Mouse (Mus musculus): ENCODE data around the gene Slc35c2. TPM values are rescaled to one million over a fixed set of nuclear protein-coding genes. Genes with fewer than 3 reads are reported as not detected.
A peak's percentile ranks its signal among the peaks of the same experiment; 100 is the strongest.

Gene Slc35c2
- polyA plus RNA-seq, 1 experiment from 2014 or later, result 135 TPM

DNA sequence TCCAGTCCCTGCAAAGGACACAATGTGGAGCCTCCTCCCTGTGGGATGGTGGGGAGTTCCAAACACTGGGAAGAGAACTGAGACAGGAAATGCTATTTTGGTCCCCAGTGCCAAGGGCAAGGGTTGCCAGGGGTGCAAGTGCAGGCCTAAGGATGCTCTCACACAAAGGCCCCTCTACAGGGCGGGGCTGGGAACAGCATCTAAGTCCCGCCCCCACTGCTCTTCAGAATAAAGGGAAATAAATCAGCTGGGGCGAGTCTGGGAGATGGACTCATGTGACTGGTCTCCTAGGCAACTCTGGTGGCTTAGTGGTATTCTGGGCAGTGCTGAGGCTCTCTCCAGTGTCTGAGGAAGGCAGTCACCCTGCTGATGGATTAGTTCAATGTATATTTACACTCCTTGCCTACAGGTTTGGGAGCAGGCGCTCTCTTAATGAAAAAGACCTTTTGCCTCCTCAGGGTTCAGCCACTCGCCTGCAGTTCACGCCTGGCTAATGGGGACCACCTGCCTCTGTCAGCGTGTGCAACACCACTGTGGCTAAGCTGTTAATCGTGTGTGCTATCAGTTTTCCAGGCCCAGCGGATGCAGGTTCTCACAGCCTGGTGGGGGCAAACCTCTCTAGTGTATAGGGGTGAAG lies 29.3 kb upstream of the Slc35c2 start:
- Histone ChIP-seq H3K4me2 (ENCODE audit: low read depth, low read length) (no peak overlapping the region), H3K9me3 (ENCODE audit: control insufficient read depth, low read length) (no peaks in the 10 kb centered on the region), H3K9ac (ENCODE audit: low read depth, low read length) (peak overlapping the region; percentile 49), H3K4me3 (ENCODE audit: low read length) (no peak overlapping the region), H3K27me3 (replicated peaks; ENCODE audit: control insufficient read depth, insufficient read depth, low read length) (no peaks in the 10 kb centered on the region), H3K4me1 (ENCODE audit: control insufficient read depth, insufficient read depth, low read length) (peaks cover 52% of the 10 kb centered on the region), H3K36me3 (ENCODE audit: control insufficient read depth, insufficient read depth, low read length) (peaks cover 12% of the 10 kb centered on the region), H3K27ac (ENCODE audit: low read length) (peak overlapping the region; percentile 55)
- WGBS, result 21% methylated on average over 9 of the region's 9 CpGs
- ATAC-seq, result peak; percentile 64

DNA sequence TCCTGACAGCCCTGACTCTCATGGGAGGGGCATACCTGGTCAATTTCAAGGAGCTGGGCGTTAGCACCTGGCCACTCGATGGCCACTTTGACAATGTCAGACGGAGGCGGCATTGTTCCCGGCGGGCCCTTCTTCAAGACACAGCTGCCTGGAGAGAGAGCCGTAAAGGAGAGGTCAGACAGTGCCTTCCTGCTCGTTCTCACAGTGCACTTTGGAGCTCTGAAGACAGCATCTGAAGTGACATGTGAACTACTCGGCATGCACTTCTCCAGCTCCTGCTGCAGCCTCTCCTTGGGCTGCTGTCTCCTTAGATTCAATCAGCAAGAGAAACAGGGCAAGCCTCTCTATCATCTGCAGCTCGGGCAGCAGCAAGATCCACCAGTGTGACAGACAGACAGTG lies 28.5 kb upstream of the Slc35c2 start:
- H3K27ac ChIP-seq (ENCODE audit: low read length), result peak overlapping the region; percentile 7; the same call in 1 of the 2 replicates
- no peak overlapping the region for H3K4me3 ChIP-seq (ENCODE audit: low read length)
- H3K4me2 ChIP-seq (ENCODE audit: low read depth, low read length), result no peak overlapping the region
- peaks cover 44% of the 10 kb centered on the region for H3K4me1 ChIP-seq (ENCODE audit: control insufficient read depth, insufficient read depth, low read length)
- no peaks in the 10 kb centered on the region for H3K9me3 ChIP-seq (ENCODE audit: control insufficient read depth, low read length)
- H3K36me3 ChIP-seq (ENCODE audit: control insufficient read depth, insufficient read depth, low read length), result peaks cover 12% of the 10 kb centered on the region
- no peaks in the 10 kb centered on the region for H3K27me3 ChIP-seq (replicated peaks; ENCODE audit: control insufficient read depth, insufficient read depth, low read length)
- no peak overlapping the region for H3K9ac ChIP-seq (ENCODE audit: low read depth, low read length)
- WGBS, result 54% methylated on average over 10 of the region's 10 CpGs
- no peak for ATAC-seq

DNA sequence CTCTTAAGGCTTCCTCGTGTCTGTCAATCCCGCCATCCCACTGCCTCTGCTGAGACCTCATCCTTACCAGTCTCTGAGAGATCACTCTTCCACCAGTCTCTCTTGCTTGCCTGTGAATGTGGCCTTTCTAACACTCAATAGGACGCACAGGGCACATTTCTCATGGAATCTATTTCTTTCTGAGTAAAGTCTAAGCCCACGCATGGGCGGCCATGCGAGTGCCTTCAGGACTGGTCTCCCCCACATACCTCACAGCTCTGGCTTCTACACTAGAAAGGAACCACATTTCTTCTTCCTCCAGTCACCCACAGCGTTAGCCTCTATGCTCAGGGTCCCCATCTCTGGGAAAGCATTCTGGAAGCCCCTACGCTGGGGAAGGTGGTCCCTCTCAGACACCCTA lies 26.5 kb upstream of the Slc35c2 start:
- peaks cover 26% of the 10 kb centered on the region for H3K4me1 ChIP-seq (ENCODE audit: control insufficient read depth, insufficient read depth, low read length)
- H3K4me2 ChIP-seq (ENCODE audit: low read depth, low read length), result no peak overlapping the region
- ATAC-seq, result no peak
- no peak overlapping the region for H3K27ac ChIP-seq (ENCODE audit: low read length)
- WGBS, result 85% methylated on average over 8 of the region's 8 CpGs
- no peaks in the 10 kb centered on the region for H3K9me3 ChIP-seq (ENCODE audit: control insufficient read depth, low read length)
- no peak overlapping the region for H3K9ac ChIP-seq (ENCODE audit: low read depth, low read length)
- H3K4me3 ChIP-seq (ENCODE audit: low read length), result no peak overlapping the region
- H3K27me3 ChIP-seq (replicated peaks; ENCODE audit: control insufficient read depth, insufficient read depth, low read length), result no peaks in the 10 kb centered on the region
- peaks cover 12% of the 10 kb centered on the region for H3K36me3 ChIP-seq (ENCODE audit: control insufficient read depth, insufficient read depth, low read length)

DNA sequence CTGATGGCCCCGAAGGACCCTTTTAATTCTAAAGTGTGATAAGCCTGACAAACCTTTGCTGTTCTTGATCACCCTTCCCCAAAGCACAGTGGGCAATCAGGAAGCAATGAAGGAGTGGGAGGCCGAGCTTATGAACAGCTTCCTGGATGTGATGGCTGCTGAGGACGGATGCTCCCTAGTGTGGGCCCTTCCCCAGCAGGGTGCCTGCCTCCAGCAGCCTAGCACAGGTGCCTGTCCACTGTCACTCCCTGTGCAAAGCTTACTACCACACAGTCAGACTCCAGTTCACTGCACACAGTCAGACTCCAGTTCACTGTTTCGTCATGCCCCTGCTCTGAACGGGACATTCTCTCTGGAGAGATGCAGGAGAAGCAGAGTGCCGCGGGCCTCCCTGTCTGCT lies 24.7 kb upstream of the Slc35c2 start:
- Histone ChIP-seq H3K9ac (ENCODE audit: low read depth, low read length) (no peak overlapping the region), H3K4me1 (ENCODE audit: control insufficient read depth, insufficient read depth, low read length) (peaks cover 8% of the 10 kb centered on the region), H3K27ac (ENCODE audit: low read length) (no peak overlapping the region), H3K4me2 (ENCODE audit: low read depth, low read length) (no peak overlapping the region), H3K27me3 (replicated peaks; ENCODE audit: control insufficient read depth, insufficient read depth, low read length) (no peaks in the 10 kb centered on the region), H3K36me3 (ENCODE audit: control insufficient read depth, insufficient read depth, low read length) (peaks cover 12% of the 10 kb centered on the region), H3K9me3 (ENCODE audit: control insufficient read depth, low read length) (no peaks in the 10 kb centered on the region), H3K4me3 (ENCODE audit: low read length) (no peak overlapping the region)
- WGBS, result 71% methylated on average over 7 of the region's 7 CpGs
- no peak for ATAC-seq

DNA sequence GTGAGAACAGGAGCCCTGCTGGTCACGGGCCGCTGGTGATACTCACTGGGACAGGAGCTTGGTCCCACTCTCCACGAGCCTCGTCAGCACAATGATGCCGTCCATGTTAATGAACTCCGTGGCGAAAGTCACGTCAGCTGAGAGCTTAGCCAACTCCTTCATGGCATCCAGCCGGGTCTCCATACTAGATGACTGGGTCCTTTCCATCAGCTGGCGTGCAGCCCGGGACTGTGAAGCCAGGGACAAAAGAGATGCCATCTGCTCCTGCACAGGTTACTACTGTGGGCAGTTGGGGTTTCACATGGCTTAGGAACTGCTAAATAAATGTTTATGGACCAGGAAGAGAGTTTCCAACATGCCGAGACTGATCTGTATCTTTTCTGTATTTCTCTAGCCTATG lies 23.9 kb upstream of the Slc35c2 start:
- Histone ChIP-seq H3K4me3 (ENCODE audit: low read length) (no peak overlapping the region), H3K27me3 (replicated peaks; ENCODE audit: control insufficient read depth, insufficient read depth, low read length) (no peaks in the 10 kb centered on the region), H3K4me2 (ENCODE audit: low read depth, low read length) (no peak overlapping the region), H3K27ac (ENCODE audit: low read length) (no peak overlapping the region), H3K36me3 (ENCODE audit: control insufficient read depth, insufficient read depth, low read length) (peaks cover 12% of the 10 kb centered on the region), H3K4me1 (ENCODE audit: control insufficient read depth, insufficient read depth, low read length) (no peaks in the 10 kb centered on the region; the same call in 1 of the 2 replicates), H3K9ac (ENCODE audit: low read depth, low read length) (no peak overlapping the region), H3K9me3 (ENCODE audit: control insufficient read depth, low read length) (no peaks in the 10 kb centered on the region)
- 88% methylated on average over 12 of the region's 12 CpGs for WGBS
- no peak for ATAC-seq

DNA sequence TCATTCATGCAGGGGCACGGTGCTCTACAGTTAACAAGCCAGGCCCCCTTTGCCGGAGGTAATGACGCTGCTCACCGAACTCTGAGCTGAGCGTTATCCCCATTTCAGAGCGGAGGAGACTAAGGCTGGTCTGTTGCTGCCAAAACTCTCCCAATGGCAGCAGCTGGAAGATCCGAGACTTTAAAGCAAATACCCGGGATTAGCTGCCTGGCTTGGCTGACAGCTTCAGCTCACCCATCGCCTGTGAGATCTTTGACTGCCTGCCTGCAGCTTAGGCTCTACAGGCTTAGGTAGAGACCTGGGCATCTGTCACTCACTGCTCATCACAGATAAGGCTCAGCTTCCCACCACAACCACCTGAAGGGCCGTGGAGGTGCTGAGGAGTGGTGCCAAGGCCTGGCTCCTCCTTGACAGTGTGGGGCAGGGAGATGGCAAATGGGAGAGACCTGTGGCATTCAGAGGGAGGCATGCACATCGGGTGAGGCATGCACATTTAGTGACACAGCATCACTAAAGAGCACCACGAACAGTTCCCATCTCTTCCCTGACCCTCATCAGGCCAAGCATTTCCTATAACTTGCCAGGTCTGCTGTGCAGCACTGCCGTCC lies 23.3 kb upstream of the Slc35c2 start:
- peaks cover 12% of the 10 kb centered on the region for H3K36me3 ChIP-seq (ENCODE audit: control insufficient read depth, insufficient read depth, low read length)

DNA sequence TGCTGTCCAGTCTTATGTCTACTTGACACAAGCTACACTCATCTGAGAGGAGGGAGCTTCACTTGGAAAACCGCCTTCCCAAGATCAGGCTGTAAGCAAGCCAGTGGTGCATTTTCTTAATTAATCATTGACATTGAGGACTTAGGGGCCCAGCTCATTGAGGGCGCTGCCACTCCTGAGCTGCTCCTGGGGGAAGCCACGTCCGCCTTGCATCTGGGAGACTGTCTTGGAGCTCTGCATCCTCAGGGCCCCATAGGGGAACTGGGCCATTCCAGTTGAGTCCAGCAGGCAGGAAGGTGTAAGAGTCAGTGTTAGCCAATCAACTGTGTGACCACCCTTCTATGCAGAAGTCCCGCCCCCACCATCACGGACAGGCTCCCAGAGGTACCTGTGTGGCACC lies 20.1 kb upstream of the Slc35c2 start:
- Histone ChIP-seq H3K27me3 (replicated peaks; ENCODE audit: control insufficient read depth, insufficient read depth, low read length) (no peaks in the 10 kb centered on the region), H3K36me3 (ENCODE audit: control insufficient read depth, insufficient read depth, low read length) (peaks cover 18% of the 10 kb centered on the region), H3K9me3 (ENCODE audit: control insufficient read depth, low read length) (no peaks in the 10 kb centered on the region), H3K9ac (ENCODE audit: low read depth, low read length) (no peak overlapping the region), H3K27ac (ENCODE audit: low read length) (0 out of 2 replicates have a peak overlapping the region, but pooled peaks have one; percentile 14), H3K4me3 (ENCODE audit: low read length) (no peak overlapping the region), H3K4me2 (ENCODE audit: low read depth, low read length) (no peak overlapping the region), H3K4me1 (ENCODE audit: control insufficient read depth, insufficient read depth, low read length) (no peaks in the 10 kb centered on the region; the same call in 1 of the 2 replicates)
- peak; percentile 86 for ATAC-seq
- WGBS, result 66% methylated on average over 6 of the region's 6 CpGs

More for the DNA sequence above, 23.3 kb upstream of the Slc35c2 start:
- WGBS, result 74% methylated on average over 13 of the region's 13 CpGs
- no peaks in the 10 kb centered on the region; the same call in 1 of the 2 replicates for H3K4me1 ChIP-seq (ENCODE audit: control insufficient read depth, insufficient read depth, low read length)
- H3K27me3 ChIP-seq (replicated peaks; ENCODE audit: control insufficient read depth, insufficient read depth, low read length), result no peaks in the 10 kb centered on the region
- no peak overlapping the region for H3K9ac ChIP-seq (ENCODE audit: low read depth, low read length)
- ATAC-seq, result no peak
- no peaks in the 10 kb centered on the region for H3K9me3 ChIP-seq (ENCODE audit: control insufficient read depth, low read length)
- H3K27ac ChIP-seq (ENCODE audit: low read length), result no peak overlapping the region
- H3K4me3 ChIP-seq (ENCODE audit: low read length), result no peak overlapping the region
- no peak overlapping the region for H3K4me2 ChIP-seq (ENCODE audit: low read depth, low read length)

DNA sequence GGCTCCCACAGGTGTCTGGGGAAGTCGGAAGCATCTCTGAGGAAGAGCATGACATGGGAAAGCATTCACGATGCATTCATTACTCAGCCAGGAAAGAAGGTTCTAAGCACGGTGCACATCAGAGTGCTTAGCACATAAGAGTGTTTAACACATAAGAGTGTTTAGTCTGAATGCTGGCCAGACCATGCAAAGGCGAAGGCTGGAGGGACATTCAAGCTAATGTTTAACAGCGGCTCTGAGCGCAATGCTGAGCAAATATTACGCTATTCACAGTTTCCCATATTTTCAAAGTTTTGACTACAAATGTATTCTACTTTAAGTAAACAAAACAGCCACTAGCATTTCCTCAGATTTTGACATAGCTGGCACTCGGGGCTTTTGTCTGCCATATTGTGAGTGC lies 17.8 kb upstream of the Slc35c2 start:
- peaks cover 21% of the 10 kb centered on the region for H3K36me3 ChIP-seq (ENCODE audit: control insufficient read depth, insufficient read depth, low read length)
- H3K9me3 ChIP-seq (ENCODE audit: control insufficient read depth, low read length), result no peaks in the 10 kb centered on the region
- no peaks in the 10 kb centered on the region for H3K27me3 ChIP-seq (replicated peaks; ENCODE audit: control insufficient read depth, insufficient read depth, low read length)
- no peak overlapping the region for H3K4me3 ChIP-seq (ENCODE audit: low read length)
- WGBS, result 79% methylated on average over 8 of the region's 8 CpGs
- H3K4me2 ChIP-seq (ENCODE audit: low read depth, low read length), result no peak overlapping the region
- H3K4me1 ChIP-seq (ENCODE audit: control insufficient read depth, insufficient read depth, low read length), result no peaks in the 10 kb centered on the region; the same call in 1 of the 2 replicates
- no peak for ATAC-seq
- no peak overlapping the region for H3K9ac ChIP-seq (ENCODE audit: low read depth, low read length)
- H3K27ac ChIP-seq (ENCODE audit: low read length), result no peak overlapping the region

DNA sequence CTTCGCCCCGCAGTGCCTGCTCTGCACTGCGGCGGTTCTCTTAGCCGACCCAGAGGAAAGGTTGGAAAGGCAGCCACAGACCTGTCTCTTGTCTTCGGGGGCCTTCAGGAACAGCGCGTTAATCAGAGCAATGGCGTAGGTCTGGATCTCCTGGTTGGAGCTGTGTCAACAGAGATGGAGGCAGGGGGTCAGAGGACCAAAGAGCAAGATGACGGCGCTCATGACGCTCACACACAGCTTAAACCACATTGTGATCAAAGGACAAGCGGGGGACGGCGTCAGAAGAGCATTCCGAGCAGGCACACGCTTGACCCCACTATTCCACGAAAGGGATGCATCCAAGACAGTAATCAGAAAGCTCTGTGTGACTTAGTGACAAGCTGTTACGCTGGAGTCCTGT lies 17.1 kb upstream of the Slc35c2 start:
- Histone ChIP-seq H3K27ac (ENCODE audit: low read length) (no peak overlapping the region), H3K36me3 (ENCODE audit: control insufficient read depth, insufficient read depth, low read length) (peaks cover 21% of the 10 kb centered on the region), H3K27me3 (replicated peaks; ENCODE audit: control insufficient read depth, insufficient read depth, low read length) (no peaks in the 10 kb centered on the region), H3K4me2 (ENCODE audit: low read depth, low read length) (no peak overlapping the region), H3K9ac (ENCODE audit: low read depth, low read length) (no peak overlapping the region), H3K9me3 (ENCODE audit: control insufficient read depth, low read length) (no peaks in the 10 kb centered on the region), H3K4me1 (ENCODE audit: control insufficient read depth, insufficient read depth, low read length) (no peaks in the 10 kb centered on the region; the same call in 1 of the 2 replicates), H3K4me3 (ENCODE audit: low read length) (no peak overlapping the region)
- no peak for ATAC-seq
- 85% methylated on average over 19 of the region's 19 CpGs for WGBS
